Mouse (Mus musculus) embryo, embryonic 9.5 days (tissue): ENCODE measurements at regions not wholly inside any gene's neighbourhood (a gene's known extent, or its start where the extent isn't known, plus 50 kb on each side); places are given as distances from the start of the nearest gene placed in this dataset.

Experiments used
- DNase-seq: peaks from one replicate; pipeline ENCODE4 v3.0.0-alpha.2; 2017; ENCODE audit errors: extremely low spot score

DNA sequence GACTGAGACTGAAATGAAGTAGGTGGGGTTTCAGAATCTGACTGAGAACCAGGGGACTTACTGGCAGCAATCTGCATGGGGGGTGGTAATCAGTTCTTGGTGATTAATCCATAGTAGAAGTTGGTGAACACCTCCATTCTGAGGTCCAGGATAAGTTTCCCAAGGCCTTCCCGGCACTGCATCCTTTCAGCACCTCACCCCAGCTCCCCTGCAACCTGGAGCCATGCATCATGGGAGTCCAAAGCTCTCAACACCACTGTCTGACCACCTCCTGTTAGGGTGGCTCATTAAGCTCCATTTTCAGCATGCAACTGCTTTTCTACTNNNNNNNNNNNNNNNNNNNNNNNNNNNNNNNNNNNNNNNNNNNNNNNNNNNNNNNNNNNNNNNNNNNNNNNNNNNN lies 157.0 kb downstream of the Cyp26b1 start:
- DNase-seq: no peak

DNA sequence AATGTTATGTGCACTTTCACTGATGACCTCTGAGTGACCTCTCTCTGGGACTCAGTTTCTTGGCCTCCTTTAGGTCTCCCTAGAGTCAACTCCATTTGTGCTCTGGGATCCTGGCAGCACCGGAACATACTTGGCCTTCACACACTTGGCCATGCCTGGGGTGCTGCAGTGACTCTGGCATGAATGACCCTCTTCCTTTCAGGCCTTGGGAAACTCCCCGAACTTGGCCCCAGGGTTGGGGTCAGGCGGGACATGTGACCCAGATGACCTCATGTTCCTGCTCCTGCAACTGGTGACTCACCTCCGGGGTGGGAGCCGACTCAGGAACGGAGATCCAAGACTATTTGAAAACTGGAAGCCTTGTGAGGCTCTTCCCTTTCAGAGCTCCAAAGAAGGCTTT lies 159.2 kb downstream of the Cyp26b1 start:
- no peak for DNase-seq

DNA sequence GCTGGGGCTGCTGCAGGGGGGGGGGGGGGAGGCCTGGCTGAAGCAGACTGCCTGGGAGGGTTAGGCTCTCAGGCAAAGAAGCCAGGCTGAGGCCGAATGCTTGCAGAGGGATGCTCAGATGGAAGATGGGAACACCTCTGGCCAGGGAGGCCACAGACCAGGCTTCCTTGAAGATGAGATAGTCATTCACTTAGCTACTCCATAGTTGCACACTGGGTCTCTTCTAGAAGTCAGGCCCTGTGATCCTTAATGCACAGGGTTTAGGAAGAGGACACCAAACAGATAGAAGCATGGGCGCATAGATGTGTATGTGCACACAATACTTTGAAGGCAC lies 162.1 kb downstream of the Cyp26b1 start:
- DNase-seq: no peak

DNA sequence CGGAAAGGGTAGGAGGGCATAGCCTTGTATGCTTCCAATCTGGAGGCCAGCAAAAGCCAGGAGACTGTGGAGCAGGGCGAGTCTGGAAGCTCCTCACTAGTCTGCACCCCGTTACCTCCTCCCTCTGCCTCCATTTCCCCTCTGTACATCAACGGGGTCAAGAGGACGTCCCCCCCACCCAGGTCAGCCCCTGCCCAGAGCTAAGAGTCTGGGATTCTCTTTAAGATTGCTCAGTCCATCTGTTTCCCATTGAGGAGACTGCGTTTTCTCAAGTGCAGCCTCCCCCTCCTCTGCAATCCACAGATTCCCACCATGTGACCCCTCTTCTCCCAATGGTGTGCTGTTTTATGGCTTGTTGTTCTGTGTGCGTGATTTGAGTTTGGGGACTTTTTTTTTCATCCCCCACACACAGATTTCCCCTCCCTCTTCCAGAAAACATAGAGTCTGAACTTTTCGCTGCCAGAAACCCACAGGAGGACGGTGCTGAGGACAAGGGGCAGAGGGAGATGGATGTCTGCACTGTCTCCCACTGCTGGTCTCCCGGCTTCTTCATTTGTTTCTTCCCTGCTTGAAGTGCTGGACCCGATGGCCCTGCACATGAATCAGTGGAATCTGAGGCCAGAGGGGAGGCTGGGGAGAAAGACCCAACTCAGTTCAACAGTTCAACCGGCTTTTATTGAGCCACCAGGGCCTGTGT lies 162.6 kb downstream of the Cyp26b1 start:
- DNase-seq: peak; percentile 56

DNA sequence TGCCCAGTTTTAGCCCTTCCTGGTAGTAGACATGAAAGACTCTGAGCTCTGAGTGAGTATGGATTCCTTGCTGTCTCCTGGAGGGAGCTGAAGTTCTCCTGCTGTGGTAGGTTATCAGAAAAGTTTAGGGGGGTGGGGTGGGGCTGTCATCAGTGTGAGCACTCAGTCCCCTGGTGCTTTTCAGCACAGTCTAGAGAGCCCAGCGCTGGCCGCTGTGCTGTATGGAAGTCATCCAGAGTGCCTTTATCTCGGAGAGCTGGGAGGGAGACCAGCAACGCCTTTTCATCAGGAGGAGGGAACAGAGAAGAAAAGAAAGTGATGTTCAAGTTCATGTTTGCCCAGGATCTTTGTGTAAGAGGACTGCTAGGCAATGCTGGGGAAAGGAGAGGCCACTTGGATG lies 163.6 kb downstream of the Cyp26b1 start:
- DNase-seq: no peak

DNA sequence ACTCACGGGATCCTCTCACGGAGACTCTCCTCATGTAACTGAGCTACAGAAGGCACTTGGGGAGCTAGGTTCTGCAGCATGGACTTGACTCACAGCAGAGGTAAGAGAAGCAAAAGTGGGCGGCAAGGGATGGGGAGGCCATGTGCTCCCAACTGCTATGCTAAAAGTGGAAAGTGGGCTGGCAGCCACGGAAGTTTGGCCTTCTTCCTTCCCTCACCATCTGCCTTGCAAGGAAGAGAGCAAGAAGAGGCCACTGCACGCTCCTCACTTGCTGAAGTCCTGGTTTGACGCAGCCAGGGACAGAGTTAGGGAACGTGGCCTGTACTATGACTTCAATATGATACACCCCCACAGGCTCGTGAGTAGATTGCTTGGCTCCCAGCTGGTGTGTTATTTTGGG lies 164.5 kb downstream of the Cyp26b1 start:
- DNase-seq: no peak

DNA sequence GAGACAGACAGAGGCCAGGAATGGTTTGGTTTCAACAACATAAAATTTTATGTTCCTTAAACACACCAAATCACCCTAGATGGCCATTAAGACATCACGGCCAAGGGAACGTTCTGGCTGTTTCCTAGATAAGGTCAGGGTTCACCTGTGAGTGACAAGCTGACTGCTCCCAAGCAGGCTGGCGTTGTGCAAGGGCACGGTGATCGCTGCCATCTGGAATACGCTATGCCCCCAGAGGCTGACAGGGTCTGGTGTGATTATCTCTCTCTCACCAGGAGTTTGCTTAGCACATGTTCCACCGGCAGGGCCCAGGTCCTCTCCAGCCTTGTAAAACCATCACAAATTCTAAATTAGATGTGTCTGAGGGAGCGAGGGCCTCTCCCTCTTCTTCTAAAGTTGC lies 167.0 kb downstream of the Cyp26b1 start:
- no peak for DNase-seq

DNA sequence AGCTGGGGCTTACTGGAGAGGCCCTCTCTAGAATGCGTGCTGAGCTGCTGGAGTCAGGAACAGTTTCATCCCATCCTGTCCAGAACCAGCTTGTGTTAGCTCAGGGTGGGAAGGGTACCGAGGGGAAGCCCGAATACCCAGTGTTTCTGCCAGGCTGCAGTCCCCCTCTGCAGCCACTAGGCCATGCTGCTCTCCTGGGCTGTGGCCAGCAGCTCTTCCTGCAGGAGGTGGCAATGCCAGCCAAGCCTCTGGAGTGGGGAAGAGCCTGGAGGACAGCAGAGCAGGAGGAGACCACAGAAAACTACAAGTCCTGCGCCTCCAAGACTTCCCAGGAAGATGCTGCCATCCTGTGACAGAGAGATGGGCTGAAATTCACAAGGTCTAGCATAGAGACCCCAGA lies 167.9 kb downstream of the Cyp26b1 start:
- peak; percentile 42 for DNase-seq

DNA sequence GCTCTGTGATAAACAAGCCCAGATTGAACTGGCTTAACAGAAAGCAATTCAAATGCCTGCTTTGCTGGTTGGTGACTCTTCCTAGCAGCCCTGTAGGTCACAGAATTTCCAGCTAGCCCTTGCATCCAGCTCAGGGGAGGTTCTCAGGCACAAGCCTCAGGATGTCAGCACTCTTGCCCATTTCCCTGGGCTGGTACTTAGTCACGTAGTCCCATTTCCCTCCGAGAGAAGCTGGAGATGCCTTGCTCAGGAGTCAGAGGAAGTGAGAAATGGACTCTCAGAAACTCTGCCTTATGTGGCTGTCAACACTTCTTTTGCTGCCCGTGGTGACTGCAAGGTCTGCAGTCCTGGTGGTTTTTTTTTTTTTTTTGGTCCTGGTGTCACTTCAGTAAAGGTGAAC lies 170.8 kb downstream of the Cyp26b1 start:
- no peak for DNase-seq

DNA sequence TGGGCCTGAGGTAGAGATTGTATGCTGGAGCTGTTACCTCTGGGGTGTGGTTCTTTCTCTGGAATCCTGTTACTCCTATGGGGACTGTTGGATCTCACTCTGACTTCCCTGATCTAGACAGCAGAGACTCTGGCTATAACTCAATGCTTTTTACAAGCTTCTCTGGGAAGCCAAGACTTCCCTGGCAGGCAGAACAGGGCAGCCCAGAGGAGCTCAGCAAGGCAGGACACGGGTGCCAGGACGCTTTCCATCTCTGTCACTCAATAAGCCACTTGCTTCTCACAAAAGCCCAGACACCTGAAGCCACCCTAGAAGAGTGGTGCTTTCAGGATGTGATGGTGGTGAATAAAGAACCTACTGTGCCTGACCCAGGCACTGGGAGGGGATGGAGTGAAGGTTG lies 174.0 kb downstream of the Cyp26b1 start:
- DNase-seq: no peak

DNA sequence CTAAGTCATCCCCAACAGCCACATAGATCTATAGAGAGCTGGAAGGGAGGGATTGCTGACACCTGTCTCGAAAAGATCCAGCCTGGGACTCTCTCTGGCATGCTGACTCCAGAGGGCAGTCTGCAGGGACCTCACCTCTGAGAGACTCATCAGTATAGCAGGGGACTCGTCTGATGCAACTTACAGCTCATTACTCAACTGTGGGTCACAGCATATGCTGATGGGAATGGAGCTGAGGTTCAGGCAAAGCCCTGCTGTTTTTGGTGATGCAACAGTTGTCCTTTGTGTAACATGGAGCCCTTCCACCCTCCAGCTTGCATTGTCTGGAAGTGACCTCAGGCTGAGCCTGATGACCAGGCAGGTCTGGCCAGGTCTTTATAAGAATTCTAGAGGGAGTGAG lies 174.4 kb downstream of the Cyp26b1 start:
- no peak for DNase-seq

DNA sequence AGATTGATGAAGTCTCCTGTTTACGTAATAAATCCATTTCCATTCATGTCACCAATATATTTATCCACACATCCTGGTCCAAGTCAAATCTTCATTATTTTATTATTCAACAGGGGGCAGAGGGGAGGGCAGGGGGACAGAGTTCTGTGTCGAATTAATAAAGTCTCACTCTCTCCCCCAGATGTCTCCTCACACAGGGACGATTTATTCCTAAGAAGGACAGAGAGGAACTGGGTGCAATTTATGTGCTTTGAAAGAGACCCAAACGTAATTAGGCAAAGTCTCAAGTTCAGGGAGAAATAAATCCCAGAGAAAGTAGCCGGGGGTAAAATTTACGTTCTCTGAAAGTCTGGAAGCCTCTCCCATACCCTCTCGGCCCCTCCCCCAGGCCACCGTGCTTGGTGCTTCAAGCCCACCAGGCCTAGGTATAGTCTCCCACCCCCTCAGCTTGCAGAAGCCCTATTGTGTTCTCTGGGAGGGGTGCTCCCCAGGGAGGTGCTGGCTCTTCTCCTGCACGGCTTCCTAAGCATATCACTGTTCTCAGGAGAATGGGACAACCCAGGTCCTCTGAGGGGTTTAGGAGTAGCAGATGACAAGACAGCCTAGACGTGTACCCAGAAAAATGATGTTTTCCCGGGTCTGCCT lies 176.6 kb downstream of the Cyp26b1 start:
- no peak for DNase-seq

DNA sequence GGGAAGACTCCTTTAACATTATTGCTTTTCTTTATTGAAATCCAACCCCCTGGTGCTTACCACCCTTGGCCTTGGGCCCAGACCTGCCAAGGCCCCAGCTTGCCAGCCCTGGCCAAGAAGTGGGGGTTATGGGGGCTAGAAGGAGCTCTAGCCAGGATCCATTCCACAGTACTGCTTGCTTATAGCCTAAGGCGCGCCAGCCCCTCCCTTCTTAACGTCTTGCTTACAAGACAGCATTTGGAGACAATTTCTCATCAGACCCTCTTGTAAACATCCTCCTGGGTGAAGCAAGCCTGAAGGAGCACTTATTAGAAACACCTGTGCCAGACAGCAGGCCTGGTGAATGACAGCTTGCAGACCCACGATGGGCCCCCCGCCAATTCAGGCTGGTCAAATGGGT lies 179.3 kb downstream of the Cyp26b1 start:
- no peak for DNase-seq

DNA sequence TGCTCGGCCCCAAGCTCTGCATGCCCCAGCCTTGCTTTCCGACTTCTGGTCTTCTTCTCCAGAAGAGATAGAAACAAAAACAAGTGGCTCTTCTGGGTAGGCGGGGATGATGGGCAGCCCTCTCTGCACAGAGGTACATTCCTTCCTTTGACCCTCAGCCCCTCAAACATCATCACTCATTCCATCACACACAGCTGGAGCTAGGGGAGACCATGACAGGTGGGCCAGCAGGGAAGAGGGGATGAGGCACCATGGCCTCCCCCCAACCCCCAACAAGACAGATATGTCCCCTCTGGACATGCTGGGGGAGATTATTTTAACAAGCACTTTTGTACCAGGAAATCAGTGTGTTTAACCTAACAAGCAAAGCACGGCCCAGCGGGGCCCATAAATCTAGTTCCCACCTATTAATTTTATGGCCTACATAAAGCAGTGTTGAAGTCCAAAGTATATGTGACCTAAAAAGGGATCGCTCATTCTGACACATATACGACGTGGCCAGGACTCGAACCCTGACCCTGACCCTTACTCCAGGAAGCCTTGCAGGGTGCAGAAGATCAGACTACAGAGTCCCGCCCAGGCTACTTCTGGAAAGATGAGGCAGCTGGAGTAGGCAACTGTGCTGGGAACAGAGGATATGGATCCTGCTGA lies 183.7 kb downstream of the Cyp26b1 start:
- DNase-seq: no peak

DNA sequence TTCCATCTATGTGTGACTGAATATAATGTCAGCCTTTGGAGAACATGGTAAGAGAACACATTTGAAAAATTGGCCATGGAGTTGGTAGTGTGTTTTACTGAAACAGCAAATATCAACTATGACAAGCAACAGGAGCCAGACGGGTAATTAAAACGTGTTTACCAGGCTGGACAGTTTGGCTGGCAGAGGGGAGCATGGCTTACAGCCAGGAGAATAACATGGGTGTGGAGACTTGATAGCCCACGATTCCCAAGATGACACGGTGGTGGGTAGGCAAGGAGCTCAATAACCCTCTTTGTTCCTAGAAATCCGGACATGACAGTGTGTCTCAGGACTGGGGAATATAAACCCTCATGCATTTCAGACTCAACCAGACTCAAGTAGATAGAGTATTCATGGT lies 185.2 kb downstream of the Cyp26b1 start:
- no peak for DNase-seq

DNA sequence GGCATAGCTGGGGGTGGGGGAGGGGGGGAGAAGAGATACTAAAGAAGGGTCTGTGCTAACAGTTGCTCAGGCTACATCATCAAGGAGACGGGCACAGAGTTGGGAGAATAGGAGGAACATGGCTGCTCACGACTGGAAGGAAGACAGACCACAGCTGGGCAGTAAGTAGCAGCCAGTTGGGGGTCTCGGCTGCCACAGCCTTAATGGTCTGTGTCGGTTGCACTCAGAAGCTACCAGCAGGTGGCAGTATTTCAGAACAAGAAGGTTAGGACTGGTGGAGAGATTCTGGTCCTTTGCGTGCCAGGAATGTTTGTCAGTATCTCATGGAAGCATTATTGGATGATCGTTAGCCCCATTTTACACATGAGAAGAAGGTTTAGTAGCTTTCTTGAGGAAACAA lies 185.9 kb downstream of the Cyp26b1 start:
- DNase-seq: peak; percentile 82

DNA sequence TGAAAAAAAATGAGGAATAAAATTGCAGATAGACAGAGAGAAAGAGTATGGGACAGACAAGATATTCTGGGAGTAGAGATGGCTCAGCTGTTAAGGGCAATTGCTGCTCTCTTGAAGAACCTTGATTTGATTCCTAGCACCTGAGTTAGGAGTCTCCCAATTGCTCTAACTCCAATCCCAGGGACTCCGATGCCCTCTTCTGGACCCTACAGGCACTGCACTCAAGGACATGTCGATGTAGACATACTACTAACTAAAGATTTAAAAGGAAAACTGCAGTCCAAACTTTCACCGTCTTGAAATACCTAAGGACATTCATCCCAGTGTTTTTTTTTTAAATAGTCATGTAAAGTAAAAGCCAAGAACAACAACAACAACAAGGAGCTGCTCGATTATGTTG lies 189.0 kb downstream of the Cyp26b1 start:
- DNase-seq: no peak

DNA sequence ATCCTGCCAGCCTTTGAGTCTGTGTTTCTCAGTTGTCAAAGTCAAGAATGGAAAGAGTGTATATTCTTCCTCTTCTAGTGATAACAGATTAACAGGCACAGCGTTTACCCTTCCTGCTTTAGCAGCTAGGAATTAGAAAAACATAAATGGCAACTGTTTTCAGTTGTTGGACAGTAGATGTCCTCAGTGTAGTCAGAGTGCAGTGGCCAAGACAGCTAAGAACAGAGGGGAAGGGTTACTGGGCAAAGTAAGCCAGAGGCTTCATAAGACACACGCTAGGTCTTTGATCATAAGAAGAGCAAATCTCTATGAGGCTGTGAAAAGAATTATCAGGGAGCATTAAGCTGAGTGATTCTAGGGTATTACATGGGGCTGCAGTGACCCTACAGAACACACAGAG lies 191.3 kb downstream of the Cyp26b1 start:
- DNase-seq: no peak

DNA sequence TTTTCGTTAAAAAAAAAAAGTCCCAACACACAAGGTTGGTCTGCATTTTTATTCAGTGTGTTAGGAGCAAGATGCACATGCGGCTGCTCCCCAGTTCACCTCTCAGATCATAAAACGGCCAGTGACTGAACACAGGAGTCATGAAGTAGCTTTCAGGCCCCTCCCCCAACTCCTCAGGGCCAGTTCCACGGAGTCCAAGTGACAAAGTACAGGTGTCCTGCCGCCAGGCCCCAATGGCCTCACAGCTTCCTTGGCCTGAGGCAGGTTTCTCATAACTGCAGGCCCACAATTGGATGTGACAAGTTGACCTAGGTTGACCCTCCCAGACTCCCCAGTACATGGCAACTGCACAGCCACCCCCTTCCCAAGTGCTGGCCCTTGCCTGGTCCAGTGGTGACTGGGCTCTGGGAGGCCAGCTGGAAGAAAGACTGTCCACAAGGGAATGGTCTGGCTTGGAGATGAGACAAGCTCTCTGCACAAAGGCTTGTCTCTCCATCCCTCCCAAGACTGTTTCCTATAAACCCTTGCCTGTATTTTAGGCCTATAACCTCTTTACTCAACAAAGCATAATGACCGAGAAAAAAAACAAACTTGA lies 199.1 kb downstream of the Cyp26b1 start:
- no peak for DNase-seq

DNA sequence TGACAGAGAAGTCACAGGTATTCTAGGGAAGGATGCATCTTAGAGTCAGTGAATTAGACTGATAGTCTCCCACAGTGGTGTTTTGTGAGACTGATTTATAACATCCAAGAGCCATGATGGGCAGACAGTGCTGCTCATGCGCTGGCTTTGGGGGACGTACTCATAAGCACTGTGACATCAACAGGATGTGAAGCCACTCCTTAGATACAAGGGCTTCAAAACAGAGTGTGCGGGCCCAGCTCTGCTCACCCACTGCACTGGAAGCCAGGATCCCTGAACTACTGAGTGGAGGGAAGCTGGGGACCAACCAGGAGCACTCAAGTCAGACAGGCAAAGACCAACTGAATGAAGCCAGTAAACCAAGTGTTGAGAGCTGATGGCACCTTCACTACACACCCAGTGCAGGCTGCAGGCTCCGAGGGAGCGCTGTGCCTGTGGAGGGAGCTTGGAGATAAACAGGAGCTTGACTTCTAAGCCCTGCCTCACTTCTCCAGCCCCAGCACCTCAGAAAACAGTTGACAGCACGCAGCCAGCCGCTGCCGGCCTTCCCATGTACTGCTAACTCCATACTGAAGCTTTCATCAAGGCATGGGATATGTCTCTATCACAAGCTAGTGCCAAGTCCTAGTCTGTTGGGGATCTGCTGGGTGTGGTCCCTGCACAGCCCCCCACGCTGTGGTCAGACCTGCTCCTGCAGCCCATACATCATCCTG lies 200.0 kb downstream of the Cyp26b1 start:
- no peak for DNase-seq

DNA sequence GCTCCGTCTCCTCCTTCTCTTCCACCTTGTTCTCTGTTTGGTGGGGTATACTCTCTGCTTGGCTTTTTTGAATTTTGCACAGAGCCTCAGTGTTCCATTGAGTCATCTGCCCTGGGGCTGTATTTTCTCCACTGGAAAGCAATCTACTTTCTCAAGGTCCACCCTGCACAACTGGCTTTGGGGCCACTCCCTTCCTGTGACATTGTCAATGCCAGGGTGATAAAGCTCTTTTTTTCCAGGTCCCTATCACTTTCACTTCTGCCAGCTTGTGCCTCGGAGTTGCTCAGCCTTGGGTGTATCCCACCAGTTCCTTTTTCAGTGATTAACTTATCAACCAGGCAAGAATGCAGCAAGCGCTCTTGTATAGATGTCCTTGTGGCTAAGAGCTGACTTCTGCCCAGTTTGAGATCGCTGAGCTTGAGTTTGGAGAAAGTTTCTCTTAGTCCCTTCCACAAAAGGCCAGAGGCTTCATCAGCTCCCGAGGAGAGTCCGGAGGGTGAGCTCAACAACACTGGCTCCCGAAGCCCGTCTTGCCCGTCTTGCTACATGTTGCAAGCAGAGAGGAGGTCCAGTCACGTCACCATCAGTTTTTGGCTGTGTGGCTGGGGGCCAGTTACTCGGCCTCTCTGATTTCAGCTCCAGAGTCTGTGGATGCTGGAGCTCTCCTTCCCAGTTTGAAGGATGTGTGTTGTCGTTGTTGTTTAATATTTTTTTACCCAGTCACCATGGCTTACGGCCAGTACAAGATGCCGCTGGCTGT lies 200.8 kb downstream of the Cyp26b1 start:
- DNase-seq: no peak

DNA sequence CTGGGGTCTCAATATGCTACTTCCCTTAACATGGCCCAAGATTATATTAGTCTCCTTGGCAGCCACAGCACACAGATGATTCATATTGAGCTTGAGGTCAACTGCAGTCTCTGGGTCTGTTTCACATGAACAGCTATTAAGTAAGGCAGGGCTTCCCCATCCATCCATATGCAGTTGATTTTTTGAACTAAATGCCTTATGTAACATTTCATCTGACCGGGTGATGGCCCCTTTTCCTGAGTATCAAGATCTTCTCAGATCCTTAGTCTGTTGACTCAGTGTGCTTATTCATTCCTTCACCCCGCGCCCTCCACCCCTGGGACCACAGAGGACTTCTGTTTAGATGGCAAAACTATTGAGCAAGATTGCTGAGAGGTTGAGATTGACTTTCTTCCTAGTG lies 202.7 kb downstream of the Cyp26b1 start:
- DNase-seq: no peak
